Mouse (Mus musculus): ENCODE measurements around the gene Gtf3c4.

Gene Gtf3c4

DNA sequence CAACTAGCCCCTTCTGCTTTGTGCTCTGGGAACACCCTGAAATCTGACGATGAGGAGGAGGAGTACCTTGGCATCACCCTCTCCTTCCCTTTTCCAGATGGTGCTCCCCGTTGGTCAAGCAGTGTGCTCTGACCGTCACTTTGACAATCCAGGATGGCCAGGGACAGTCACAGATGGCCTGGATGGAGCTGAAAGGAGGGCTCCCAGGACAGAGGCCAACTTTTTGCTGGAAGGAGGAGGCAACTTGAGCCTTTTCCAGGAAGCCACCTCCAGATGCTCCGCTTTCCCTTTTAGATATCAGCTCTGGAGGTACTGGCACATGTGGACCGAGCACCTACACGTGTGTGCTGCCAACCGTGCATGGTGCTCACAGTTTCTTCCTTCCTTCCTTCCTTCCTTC lies 36.8 kb downstream of the Gtf3c4 start:
- DNase-seq (ENCODE audit: low read depth, low spot score), result no peak

DNA sequence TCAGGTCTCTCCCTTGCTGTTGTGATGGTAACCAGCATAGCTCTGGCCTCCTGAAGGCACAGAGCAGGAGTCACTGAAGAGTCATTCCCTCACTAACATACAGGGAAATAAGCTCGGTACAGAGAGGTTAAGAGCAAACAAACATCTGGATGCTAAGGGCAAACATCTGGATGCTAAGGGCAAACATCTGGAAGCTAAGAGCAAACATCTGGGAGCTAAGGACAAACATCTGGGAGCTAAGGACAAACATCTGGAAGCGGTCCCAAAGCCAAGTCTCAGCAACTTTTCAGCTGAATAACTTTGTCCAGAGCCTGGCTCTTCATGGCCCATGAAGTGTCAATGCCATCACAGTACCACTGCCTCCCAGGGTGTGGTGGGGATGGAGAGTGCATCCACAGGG lies 40.6 kb downstream of the Gtf3c4 start:
- DNase-seq (ENCODE audit: low read depth, low spot score), result no peak

DNA sequence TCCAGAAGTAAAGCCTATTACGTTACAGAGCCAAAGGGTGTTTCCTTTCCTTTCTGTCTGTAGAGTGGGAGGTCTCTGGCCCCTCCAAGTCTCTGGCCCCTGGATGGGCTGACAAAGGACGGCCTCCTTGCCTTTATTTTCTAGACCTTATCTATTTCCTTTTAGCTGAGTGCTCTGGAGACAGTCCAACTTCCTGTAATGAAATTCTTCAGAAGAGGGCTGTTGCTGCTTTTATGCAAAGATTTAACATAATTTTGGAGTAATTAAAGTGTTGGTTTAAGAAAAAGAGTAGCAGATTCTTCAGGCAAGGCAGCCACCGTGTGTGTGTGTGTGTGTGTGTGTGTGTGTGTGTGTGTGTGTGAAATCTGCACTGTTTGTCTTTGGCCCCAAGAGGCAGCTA lies 41.8 kb downstream of the Gtf3c4 start:
- no peak for DNase-seq (ENCODE audit: low read depth, low spot score)

DNA sequence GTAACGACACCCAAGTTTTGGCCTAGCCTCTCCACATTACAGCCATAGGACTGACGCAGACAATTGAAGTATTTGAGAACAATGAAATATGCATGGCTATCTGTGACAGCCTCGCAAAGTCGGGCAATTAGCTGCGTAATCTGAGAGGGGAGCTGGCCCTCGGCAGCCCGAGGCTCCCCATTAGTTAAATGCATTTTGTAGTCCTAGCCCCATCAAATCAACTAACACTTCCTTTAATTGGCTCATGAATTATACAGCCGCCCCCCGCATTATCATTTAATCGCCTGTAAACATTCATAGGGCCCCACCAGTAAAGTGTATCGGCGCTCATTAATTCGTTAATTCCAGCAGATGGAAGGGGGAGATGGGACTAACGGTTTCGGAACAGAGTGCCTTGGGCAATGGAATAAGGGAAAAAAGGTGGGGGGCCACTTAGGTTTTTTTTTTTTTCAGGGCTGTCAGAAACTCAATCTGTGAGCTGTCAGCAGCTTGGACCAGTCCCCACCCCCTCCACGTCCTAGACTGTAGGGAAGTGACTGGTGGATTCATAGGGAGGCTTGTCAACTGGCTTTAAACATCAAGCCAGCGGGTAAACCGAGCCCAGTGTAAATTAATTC lies 42.6 kb downstream of the Gtf3c4 start:
- DNase-seq (ENCODE audit: low read depth, low spot score), result no peak

DNA sequence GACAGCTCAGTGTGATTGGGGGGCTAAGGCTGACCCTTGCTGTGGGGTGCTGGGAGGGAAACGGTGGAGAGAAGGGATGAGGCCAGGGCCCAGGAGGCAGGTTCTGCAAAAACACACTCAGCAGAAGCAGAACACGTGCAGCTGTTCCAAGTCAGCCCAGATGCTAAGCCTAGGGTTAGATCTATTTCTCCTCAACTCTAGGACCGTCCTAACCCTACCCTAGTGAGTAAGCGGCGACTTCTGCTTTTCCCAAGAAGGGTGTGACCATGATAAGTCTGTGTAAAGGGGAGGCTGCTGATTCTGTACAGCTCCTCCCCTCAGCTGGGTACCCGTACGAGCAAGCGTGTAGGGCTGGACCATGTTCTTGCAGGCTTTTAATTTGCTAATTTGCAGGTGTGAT lies 43.9 kb downstream of the Gtf3c4 start:
- DNase-seq (ENCODE audit: low read depth, low spot score), result no peak

DNA sequence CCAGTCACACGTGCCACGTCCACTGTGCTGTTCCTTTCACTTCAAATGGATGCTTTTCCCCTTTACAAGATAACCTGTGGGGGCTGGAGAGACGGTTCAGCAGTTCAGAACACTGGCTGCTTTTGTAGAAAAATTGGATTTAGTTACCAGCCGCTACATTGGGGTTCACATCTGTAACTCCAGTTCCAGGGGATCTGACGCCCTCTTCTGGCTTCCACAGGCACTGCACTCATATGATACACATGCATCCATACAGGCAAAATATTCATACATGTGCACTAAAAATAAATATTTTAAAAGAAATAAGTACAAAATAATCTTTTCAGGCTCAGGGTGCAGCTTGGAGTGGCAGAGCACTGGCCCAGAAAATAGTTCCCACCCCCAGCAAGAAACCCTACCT lies 45.5 kb downstream of the Gtf3c4 start:
- DNase-seq (ENCODE audit: low read depth, low spot score), result no peak

DNA sequence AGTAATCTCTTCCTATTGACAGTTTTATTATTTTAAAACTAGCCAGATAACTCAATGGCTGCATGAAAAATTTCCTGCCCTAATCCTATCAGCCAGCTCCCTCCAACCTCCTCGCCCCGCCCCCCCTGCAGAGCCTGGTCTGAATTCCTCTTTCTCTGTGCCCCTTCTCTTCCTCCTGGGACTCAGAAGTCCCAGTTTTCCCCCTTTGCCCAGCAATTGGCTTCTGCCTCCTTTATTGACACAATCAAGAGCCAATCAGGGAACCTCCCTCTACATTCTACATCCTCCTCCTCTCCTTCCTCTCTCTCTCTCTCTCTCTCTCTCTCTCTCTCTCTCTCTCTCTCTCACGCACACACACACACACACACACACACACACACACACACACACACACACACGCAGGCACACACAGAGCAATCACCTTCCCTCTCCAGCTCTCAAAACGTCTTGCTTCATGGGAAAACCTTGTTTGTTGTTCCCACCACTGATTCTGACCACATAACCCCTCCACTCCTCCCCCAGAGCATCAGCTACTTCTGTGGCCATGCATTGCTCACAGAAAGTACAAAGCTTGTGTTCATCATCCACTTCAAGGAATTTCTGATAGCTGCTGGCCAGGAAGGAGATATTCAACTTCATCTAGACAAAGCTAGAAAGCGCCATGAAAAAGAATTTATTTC lies 47.1 kb downstream of the Gtf3c4 start:
- no peak for DNase-seq (ENCODE audit: low read depth, low spot score)

DNA sequence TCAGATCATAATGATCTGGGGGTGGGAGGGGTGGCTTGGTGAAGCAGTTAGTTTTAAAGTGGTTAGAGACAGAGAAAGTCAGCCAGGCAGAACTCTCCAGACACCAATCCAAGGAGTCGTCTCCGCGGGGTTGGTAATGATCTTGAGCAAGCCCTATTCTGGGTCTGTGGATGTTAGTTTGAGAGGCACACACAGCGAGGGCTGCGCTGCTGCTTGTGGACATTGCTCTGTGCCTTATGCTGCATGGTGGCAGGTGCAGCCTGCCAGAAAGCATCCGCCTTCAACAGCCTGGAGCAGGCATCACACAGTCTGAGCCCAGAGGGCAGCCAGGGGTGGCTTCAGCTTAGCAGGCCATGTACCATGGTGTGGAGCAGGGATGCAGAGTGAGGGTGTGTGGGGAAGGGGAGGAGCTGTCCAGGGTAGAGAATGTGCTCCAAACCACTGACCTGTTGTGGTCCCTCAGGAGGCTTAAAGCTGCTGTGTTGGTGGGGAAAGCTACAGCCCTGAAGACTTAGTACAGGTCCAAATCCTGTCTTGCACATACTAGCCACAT lies 53.0 kb downstream of the Gtf3c4 start:
- no peak for DNase-seq (ENCODE audit: low read depth, low spot score)

DNA sequence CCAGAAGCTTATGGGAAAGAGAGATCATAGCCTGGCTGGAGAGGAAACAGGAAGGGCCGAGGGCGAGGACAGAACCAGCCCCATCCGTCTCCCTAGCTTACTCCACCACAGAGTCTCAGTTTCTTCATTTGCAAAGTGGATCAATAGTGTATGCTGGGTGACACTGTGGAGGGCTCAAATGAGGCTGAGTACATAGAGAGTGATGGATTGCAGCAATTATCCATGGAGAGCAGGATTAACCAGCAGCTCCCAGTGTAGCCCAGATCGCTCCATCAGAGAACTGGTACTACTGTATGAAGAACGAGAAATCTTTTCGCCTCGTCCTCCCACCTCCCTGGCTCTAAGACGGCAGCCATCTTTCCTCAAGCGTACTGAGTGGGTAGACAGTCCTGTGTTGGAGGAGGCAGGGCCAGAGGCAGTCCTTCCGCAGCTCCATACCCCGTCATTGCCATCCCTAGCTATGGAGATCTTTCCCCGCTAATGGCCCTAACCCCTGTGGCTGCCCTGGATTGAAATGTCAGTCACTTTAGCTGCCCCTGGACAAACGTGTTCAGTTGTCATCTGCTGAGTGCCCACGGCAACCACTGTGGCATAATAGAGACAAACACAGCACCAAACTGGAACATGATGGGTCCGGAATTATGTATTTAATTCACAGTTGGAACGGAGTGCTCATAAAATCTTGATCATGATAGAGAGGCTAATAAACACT lies 53.6 kb downstream of the Gtf3c4 start:
- no peak for DNase-seq (ENCODE audit: low read depth, low spot score)

DNA sequence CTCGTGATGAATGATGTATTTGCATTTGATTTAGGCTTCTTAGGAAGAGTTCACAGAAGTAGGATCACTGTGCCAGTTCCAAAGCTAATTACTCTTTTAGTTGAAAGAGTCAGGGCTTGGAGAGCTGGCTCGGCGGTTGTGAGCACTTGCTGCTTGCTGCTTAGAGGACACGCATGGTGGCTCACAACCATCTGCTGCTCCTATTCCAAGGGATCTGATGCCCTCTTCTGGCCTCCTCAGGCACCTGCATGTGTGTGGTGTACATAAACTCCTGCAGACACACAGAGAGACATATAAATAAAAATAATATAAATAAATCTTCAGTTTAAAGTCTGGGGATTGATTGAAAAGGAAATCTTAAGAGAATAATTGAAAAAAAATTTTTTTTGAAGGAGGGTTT lies 58.9 kb downstream of the Gtf3c4 start:
- DNase-seq (ENCODE audit: low read depth, low spot score), result no peak

DNA sequence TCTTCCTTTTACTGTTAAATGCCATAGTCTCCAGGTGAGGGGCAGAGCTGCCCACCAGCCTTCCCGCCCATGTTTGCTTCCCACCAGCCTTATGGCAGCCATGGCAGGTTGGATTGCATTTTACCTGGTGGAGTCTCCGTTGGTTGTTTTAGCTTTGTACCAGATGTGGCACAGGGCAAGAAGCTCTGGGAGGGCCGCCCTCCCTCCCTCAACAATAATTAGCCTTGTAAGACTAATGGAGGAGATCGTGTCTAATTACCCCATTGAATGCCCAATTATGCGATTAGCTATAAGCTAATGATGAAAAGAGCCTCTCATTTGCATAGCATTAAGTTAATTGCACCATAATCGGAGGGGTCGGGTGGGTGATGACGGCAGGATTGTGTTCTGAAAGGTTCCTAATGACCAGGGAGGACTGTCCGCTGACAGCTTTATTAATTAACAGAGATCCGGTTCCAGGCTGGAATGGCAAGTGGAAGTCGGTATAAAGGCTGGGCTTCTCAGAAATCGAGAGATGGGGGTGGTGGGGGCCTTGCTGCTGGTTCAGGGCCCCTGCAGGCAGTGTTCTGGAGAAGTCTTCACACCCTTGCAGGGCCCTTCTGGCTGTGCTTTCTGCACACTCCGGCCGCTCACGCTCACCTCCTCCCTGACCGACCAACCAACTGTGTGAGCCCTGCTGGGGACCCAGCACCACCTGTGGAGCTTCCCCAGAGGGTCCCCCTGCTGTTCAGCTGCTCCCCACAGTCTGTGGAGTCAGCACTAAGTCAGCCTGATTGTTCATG lies 60.0 kb downstream of the Gtf3c4 start:
- no peak for DNase-seq (ENCODE audit: low read depth, low spot score)

DNA sequence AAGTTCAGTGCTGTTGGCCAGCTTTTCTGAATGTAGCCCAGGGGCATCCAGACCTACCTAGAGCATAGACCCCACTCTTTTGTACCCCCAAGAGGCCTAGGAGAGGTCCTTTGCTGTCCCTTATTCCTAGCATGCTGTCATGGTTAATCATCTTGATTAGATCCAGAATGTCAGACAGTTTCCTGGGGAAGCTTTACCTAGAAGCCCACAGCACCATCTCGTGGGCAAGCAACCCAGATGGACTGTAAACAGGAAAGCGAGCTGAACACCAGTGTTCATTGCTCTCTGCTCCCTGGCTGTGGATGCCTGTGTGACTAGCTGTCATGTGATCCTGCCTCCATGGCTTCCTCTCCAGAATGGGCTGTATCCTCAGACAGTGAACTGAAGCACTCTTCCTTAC lies 63.4 kb downstream of the Gtf3c4 start:
- no peak for DNase-seq (ENCODE audit: low read depth, low spot score)

DNA sequence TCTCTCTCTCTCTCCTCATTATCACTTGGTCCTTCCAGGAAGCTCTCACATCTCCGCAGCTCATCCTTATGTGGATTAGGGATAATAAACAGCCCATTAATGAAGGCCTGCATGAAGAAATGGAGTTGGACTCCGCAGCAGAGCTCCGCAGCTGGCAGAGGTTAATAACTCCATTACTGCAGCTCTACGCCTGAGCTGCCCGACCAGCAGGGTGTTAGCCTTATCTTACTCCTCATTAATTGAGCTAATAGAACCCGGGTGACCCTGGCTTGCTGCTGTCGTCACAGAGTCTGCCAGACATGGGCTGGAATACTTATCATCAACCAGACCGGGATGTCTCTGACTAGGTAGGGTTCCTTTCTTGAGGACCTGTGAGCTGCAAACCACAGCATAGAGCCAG lies 66.1 kb downstream of the Gtf3c4 start:
- DNase-seq (ENCODE audit: low read depth, low spot score), result no peak
